Mouse (Mus musculus) heart, adult 9 months (tissue): ENCODE results near the gene Car11.
A peak's percentile ranks its signal among the peaks of the same experiment; 100 is the strongest.

Experiments
- DNase-seq, 2 experiments: peaks; one replicate each; pipeline ENCODE4 v3.0.0; 2022; ENCODE audit warnings: low spot score in 2 of 2

The Car11 gene

GRCm38 (mm10) chr7:45692364-45692763 is 7.3 kb upstream of the Car11 start:
- no peak for DNase-seq

GRCm38 (mm10) chr7:45693921-45694591 is 5.6 kb upstream of the Car11 start, which contains the start of gene Sec1:
TSS of gene Sec1 (minus strand) at chr7:45694402.
- no peak for DNase-seq

- DNase-seq, result no peak
These were observed 4.5 kb upstream of the Car11 start for GRCm38 (mm10) chr7:45695098-45695497.

GRCm38 (mm10) chr7:45697894-45698293 is 1.7 kb upstream of the Car11 start:
- no peak for DNase-seq

- DNase-seq, result peak; percentile 84 to 91
These were observed 815 bp downstream of the Car11 start for GRCm38 (mm10) chr7:45700301-45701015.

- no peak for DNase-seq
These were observed 1.4 kb downstream of the Car11 start for GRCm38 (mm10) chr7:45701072-45701471.

GRCm38 (mm10) chr7:45701607-45702006 is 2.0 kb downstream of the Car11 start:
- DNase-seq, result peak in 1 of 2 experiments; percentile 4

GRCm38 (mm10) chr7:45702316-45702715 is 2.7 kb downstream of the Car11 start:
- peak in 1 of 2 experiments; percentile 10 for DNase-seq

GRCm38 (mm10) chr7:45702809-45703520 is 3.3 kb downstream of the Car11 start:
- peak in 1 of 2 experiments; percentile 9 for DNase-seq

- DNase-seq, result peak in 1 of 2 experiments; percentile 47
These were observed 3.9 kb downstream of the Car11 start for GRCm38 (mm10) chr7:45703521-45704033.

GRCm38 (mm10) chr7:45704046-45704559 is 4.5 kb downstream of the Car11 start:
- DNase-seq, result peak; percentile 82 to 90

- DNase-seq, result peak; percentile 100
These were observed 5.2 kb downstream of the Car11 start, which contains the start of gene Dbp for GRCm38 (mm10) chr7:45704730-45705442. TSS of gene Dbp (plus strand) at chr7:45705088.

- DNase-seq, result no peak
These were observed 5.8 kb downstream of the Car11 start for GRCm38 (mm10) chr7:45705443-45705864.

GRCm38 (mm10) chr7:45705873-45706281 is 6.2 kb downstream of the Car11 start:
- DNase-seq, result peak; percentile 96 to 99

- peak; percentile 92 to 94 for DNase-seq
These were observed 7.1 kb downstream of the Car11 start for GRCm38 (mm10) chr7:45706721-45707241.

GRCm38 (mm10) chr7:45707375-45707967 is 7.8 kb downstream of the Car11 start:
- DNase-seq, result peak; percentile 98 to 99

GRCm38 (mm10) chr7:45708221-45708761 is 8.6 kb downstream of the Car11 start:
- DNase-seq, result peak; percentile 56 to 57

GRCm38 (mm10) chr7:45709036-45709435 is 9.4 kb downstream of the Car11 start:
- peak; percentile 29 to 46 for DNase-seq

GRCm38 (mm10) chr7:45709677-45710355 is 10.2 kb downstream of the Car11 start:
- DNase-seq, result peak in 1 of 2 experiments; percentile 30
